Mouse (Mus musculus): Measurements from ENCODE around the gene Ckmt1.

DNA sequence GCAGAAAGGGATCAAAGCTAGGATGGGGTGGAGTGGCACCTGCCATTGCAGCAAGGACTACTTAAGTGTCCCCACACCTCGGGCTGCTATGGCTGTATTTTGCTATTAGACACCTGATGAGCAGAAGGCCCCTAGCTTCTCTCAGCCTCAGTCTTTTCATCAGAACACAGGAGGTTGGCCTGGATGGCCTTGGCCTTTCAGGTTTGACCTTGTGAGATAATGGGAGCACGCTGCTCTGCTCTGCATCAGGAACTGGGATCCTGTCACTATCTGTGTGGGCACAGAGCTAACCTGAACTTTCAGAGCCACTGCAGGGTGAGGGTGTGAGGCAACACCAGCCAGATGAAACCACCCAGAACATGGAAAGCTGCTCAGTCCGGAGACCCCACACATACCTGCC, 14.8 kb downstream of the Ckmt1 start:
- TF ChIP-seq CTCF (IDR thresholded peaks at IDR 0.05; ENCODE audit: borderline replicate concordance, extremely low read depth, insufficient read depth, insufficient read length) (no peak), POLR2A (IDR thresholded peaks at IDR 0.05; ENCODE audit: borderline replicate concordance, extremely low read depth, insufficient read depth, insufficient read length, poor library complexity, severe bottlenecking) (no peak)
